29 mouse cellular contexts compared by ENCODE assay signal in the genomic region with DNA sequence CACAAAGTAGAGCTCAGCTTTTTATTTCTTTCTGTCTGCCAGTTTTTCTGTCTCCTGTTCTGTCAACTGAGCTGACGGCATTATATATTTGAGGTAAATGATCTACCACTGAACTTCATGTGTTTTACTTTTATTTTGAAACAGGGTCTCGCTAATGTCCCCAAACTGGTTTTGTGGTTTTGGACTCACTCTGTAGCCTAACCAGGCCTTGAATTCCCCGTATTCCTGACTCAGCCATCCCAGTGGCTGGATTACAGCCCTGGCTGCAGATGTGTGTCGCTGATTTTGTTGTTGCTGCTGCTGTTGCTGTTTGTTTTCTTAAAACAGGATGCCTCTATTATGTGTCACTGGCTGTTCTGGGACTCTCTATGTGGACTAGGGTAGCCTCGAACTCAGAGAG.
"Had no signal": no experiment of that assay in that cellular context is flagged by ENCODE, and none has a peak within 500 bp of the region (broad histone marks: within the 10 kb centered on the region; RNA-seq: fewer than 3 reads in every experiment).

No protein-coding gene starts in this region.

- ATAC-seq: liver, postnatal 0 days; lung, postnatal 0 days had no signal

- H3K27ac ChIP-seq: limb, embryonic 10.5 days; limb, embryonic 12.5 days; limb, embryonic 13.5 days; limb, embryonic 15.5 days; liver, embryonic 13.5 days; liver, embryonic 14.5 days; liver, embryonic 15.5 days; lung, embryonic 15.5 days; macrophage; midbrain, embryonic 10.5 days; midbrain, embryonic 12.5 days; midbrain, embryonic 13.5 days; midbrain, embryonic 15.5 days; neural tube, embryonic 12.5 days; neural tube, embryonic 13.5 days had no signal

- H3K4me1 ChIP-seq: limb, embryonic 10.5 days; limb, embryonic 12.5 days; limb, embryonic 13.5 days; limb, embryonic 15.5 days; liver, embryonic 13.5 days; liver, embryonic 15.5 days; lung, embryonic 15.5 days; megakaryocyte, embryonic 14.5 days; midbrain, embryonic 12.5 days; midbrain, embryonic 13.5 days; midbrain, embryonic 15.5 days; neural tube, embryonic 12.5 days; neural tube, embryonic 13.5 days had no signal

- DNase-seq: left cerebral cortex, postnatal 4 days; liver; liver, embryonic 13.5 days; liver, postnatal 0 days; lung, adult 18-20 months; lung, adult 2 months; lung, embryonic 14.5 days; lung, postnatal 10 days; lung, postnatal 14 days; lung, postnatal 36 days; lung, postnatal 4 days had no signal

- H3K27me3 ChIP-seq: limb, embryonic 13.5 days; limb, embryonic 15.5 days; liver, embryonic 13.5 days; liver, embryonic 15.5 days; lung, embryonic 15.5 days; megakaryocyte, embryonic 14.5 days; neural tube, embryonic 12.5 days had no signal

- H3K4me3 ChIP-seq: limb, embryonic 10.5 days; limb, embryonic 12.5 days; limb, embryonic 13.5 days; limb, embryonic 15.5 days; liver, embryonic 13.5 days; liver, embryonic 15.5 days; lung, embryonic 15.5 days; megakaryocyte, embryonic 14.5 days; midbrain, embryonic 10.5 days; midbrain, embryonic 12.5 days; midbrain, embryonic 13.5 days; midbrain, embryonic 15.5 days; myocyte; neural tube, embryonic 12.5 days; neural tube, embryonic 13.5 days had no signal

- H3K9ac ChIP-seq: limb, embryonic 12.5 days; limb, embryonic 13.5 days; limb, embryonic 15.5 days; liver, embryonic 13.5 days; liver, embryonic 14.5 days; liver, embryonic 15.5 days; liver, postnatal 0 days; lung, embryonic 14.5 days; lung, embryonic 15.5 days; midbrain, embryonic 12.5 days; midbrain, embryonic 13.5 days; midbrain, embryonic 15.5 days; neural tube, embryonic 12.5 days; neural tube, embryonic 13.5 days had no signal

- H3K9me3 ChIP-seq: limb, embryonic 10.5 days; limb, embryonic 12.5 days; limb, embryonic 13.5 days; limb, embryonic 15.5 days; liver, embryonic 13.5 days; liver, embryonic 15.5 days; lung, embryonic 15.5 days; midbrain, embryonic 10.5 days; midbrain, embryonic 12.5 days; neural tube, embryonic 12.5 days had no signal

- H3K36me3 ChIP-seq: limb, embryonic 10.5 days; limb, embryonic 12.5 days; limb, embryonic 13.5 days; limb, embryonic 15.5 days; liver, embryonic 13.5 days; liver, embryonic 15.5 days; lung, embryonic 15.5 days; midbrain, embryonic 10.5 days; midbrain, embryonic 12.5 days; midbrain, embryonic 13.5 days; midbrain, embryonic 15.5 days; neural tube, embryonic 12.5 days; neural tube, embryonic 13.5 days had no signal

- H3K4me2 ChIP-seq: limb, embryonic 12.5 days; limb, embryonic 13.5 days; limb, embryonic 15.5 days; liver, embryonic 11.5 days; liver, embryonic 13.5 days; liver, embryonic 15.5 days; lung, embryonic 14.5 days; lung, embryonic 15.5 days; midbrain, embryonic 12.5 days; midbrain, embryonic 13.5 days; midbrain, embryonic 15.5 days; neural tube, embryonic 12.5 days; neural tube, embryonic 13.5 days had no signal
